Mouse (Mus musculus): Measurements from ENCODE around the gene 1700003E16Rik.

GRCm38 (mm10) chr6:83180605-83181004 is 24.4 kb downstream of the 1700003E16Rik start:
- TF ChIP-seq POLR2AphosphoS2 (IDR thresholded peaks at IDR 0.05; ENCODE audit: low read length) (no peak), NELFE (IDR thresholded peaks at IDR 0.05; ENCODE audit: low read depth, low read length) (no peak), CTCF (IDR thresholded peaks at IDR 0.05 in 2 of 3, conservative IDR thresholded peaks at IDR 0.05 in 1 of 3; ENCODE audit: control insufficient read depth in 1 of 3, insufficient read depth in 1 of 3, low read depth in 2 of 3, low read length in 3 of 3, poor library complexity in 1 of 3, severe bottlenecking in 1 of 3) (no peak)
